Mouse (Mus musculus) midbrain, embryonic 14.5 days (tissue): ENCODE measurements around the gene Scel. TPM values are rescaled to one million over a fixed set of nuclear protein-coding genes. Genes with fewer than 3 reads are reported as not detected.

Source experiments
- ATAC-seq: fragments of 200-750 bp; cut with Nextera tagmentation; 2 replicates; pipeline ENCODE4 v1.8.0; 2017; ENCODE audit warnings: moderate number of reproducible peaks, moderate library complexity; ENCODE audit not compliant: low FRiP score, low TSS enrichment
- DNase-seq: peaks from one replicate; pipeline ENCODE4 v3.0.0-alpha.2; 2015
- H3K27ac ChIP-seq: fragments of 300-500 bp; sonication (generic); replicated peaks from 2 replicates; pipeline ENCODE4 v1.5.1; 2014; ENCODE audit warnings: mild to moderate bottlenecking, low read depth, low read length, moderate library complexity
- H3K27me3 ChIP-seq: fragments of 300-500 bp; sonication (generic); 2 replicates; pipeline ENCODE4 v1.6.1; 2014; ENCODE audit warnings: low read length, control low read depth, mixed read lengths; ENCODE audit not compliant: control insufficient read depth, insufficient read depth
- H3K36me3 ChIP-seq: fragments of 300-500 bp; sonication (generic); 2 replicates; pipeline ENCODE4 v1.6.1; 2014; ENCODE audit warnings: low read length, control low read depth; ENCODE audit not compliant: control insufficient read depth, insufficient read depth
- H3K4me1 ChIP-seq: fragments of 300-500 bp; sonication (generic); 2 replicates; pipeline ENCODE4 v1.6.1; 2014; ENCODE audit warnings: mild to moderate bottlenecking, antibody characterized with exemption, low read length, control low read depth; ENCODE audit not compliant: control insufficient read depth, insufficient read depth
- H3K4me2 ChIP-seq: fragments of 300-500 bp; sonication (generic); 2 replicates; pipeline ENCODE4 v1.6.1; 2014; ENCODE audit warnings: mild to moderate bottlenecking, low read length, moderate library complexity
- H3K4me3 ChIP-seq: fragments of 300-500 bp; sonication (generic); replicated peaks from 2 replicates; pipeline ENCODE4 v1.5.1; 2014; ENCODE audit warnings: low read depth, low read length
- H3K9ac ChIP-seq: fragments of 300-500 bp; sonication (generic); replicated peaks from 2 replicates; pipeline ENCODE4 v1.6.1; 2014; ENCODE audit warnings: mild to moderate bottlenecking, low read length, moderate library complexity
- H3K9me3 ChIP-seq: fragments of 300-500 bp; sonication (generic); 2 replicates; pipeline ENCODE4 v1.6.1; 2016; ENCODE audit warnings: low read length, control low read depth, mixed read lengths; ENCODE audit not compliant: control insufficient read depth
- WGBS: fragments of 180-500 bp; shearing (Covaris S2); extraction: QIAGEN DNeasy Blood & Tissue Kit; methylation state at CpG from one replicate; pipeline ENCODE4 v1.1.7; 2014; 5-methylcytosine and 5-hydroxymethylcytosine counted together
- polyA plus RNA-seq: library from polyadenylated mRNA; unstranded; fragments of >200 nt; fragmentation: Nextera tagmentation; extraction: Ambion mirVana; gene quantifications from 2 replicates; pipeline ENCODE4 v1.2.1, GENCODE M21; 2014

The Scel gene
- polyA plus RNA-seq, 1 experiment from 2014 or later = 0.20 TPM

DNA sequence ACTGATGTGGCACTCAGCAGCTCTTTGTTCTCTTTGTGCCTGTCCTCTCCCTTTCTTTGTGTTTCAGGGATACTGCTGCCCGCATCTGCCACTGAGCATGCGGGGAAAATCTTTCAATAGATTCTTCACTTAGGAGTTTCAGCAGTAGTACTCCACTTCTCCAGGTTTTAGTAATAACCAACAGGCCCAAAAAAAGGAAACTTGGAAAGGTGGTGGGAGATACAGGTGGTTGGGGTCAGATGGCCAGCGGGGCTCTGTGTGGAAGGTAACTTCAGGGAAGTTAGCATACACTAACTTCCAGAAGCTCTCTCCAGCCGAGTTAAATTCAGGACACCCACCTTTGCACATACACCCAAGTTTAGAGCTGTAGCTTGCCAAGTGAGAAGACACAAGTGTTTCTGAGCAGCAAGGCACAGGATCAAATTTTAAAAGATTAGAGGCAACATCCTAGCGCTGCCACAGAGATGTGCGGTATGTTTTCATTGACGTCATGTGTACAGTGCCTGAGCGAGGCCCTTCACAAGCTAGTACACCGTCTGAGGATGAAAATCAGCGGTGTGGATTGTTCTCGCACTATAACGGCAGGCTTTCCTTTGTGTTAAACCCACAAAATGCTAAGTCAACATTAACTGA, 135.6 kb downstream of the Scel start:
- Histone ChIP-seq H3K4me2 (peak overlapping the region; percentile 73), H3K27me3 (no peaks in the 10 kb centered on the region), H3K4me1 (peaks cover 41% of the 10 kb centered on the region), H3K27ac (no peak overlapping the region; the same call in 1 of the 2 replicates), H3K36me3 (no peaks in the 10 kb centered on the region), H3K9ac (no peak overlapping the region), H3K4me3 (no peak overlapping the region), H3K9me3 (no peaks in the 10 kb centered on the region)
- WGBS = 30% methylated on average over 12 of the region's 12 CpGs
- ATAC-seq (no peak), DNase-seq (peak; percentile 82)

DNA sequence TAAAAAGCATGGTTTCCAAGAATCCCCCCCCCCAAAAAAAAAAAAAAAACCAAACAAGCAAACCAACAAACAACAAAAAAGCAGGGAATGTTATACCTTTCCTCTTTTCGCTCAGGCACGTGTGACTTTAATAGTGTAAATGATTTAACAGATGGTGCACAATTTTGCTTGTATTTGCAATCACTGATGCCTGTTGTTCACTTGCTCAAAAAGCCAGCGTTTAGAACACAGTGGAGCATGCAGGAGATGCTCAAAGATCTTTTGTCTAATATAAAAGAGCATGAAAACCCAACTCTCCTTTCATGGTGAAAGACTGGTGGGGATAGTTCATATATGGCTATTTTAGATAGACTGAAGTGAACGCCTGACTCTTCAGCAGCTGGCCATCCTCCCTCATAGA, 136.2 kb downstream of the Scel start:
- DNase-seq (no peak), ATAC-seq (no peak)
- H3K9ac ChIP-seq = peak overlapping the region; percentile 99; the same call in 1 of the 2 replicates
- no peaks in the 10 kb centered on the region for H3K9me3 ChIP-seq
- H3K4me1 ChIP-seq = peaks cover 46% of the 10 kb centered on the region
- peak overlapping the region; percentile 97 for H3K4me3 ChIP-seq
- 40% methylated on average over 4 of the region's 4 CpGs for WGBS
- no peak overlapping the region for H3K27ac ChIP-seq
- H3K27me3 ChIP-seq = no peaks in the 10 kb centered on the region
- peak overlapping the region; percentile 73 for H3K4me2 ChIP-seq
- H3K36me3 ChIP-seq = no peaks in the 10 kb centered on the region

GRCm38 (mm10) chr14:103649896-103650334, 136.8 kb downstream of the Scel start, which contains the start of gene Slain1:
Gene Slain1 (plus strand): TSS chr14:103650228.
- Histone ChIP-seq H3K4me1 (peaks cover 50% of the 10 kb centered on the region), H3K36me3 (no peaks in the 10 kb centered on the region), H3K9ac (peak within 1 kb of the TSS; percentile 99), H3K27ac (peak within 1 kb of the TSS; percentile 99), H3K27me3 (no peaks in the 10 kb centered on the region), H3K9me3 (no peaks in the 10 kb centered on the region), H3K4me2 (peak within 1 kb of the TSS; percentile 73), H3K4me3 (peak within 1 kb of the TSS; percentile 97)
- ATAC-seq (peak; percentile 95), DNase-seq (peak; percentile 97)
- 0% methylated on average over 32 of the region's 32 CpGs for WGBS

DNA sequence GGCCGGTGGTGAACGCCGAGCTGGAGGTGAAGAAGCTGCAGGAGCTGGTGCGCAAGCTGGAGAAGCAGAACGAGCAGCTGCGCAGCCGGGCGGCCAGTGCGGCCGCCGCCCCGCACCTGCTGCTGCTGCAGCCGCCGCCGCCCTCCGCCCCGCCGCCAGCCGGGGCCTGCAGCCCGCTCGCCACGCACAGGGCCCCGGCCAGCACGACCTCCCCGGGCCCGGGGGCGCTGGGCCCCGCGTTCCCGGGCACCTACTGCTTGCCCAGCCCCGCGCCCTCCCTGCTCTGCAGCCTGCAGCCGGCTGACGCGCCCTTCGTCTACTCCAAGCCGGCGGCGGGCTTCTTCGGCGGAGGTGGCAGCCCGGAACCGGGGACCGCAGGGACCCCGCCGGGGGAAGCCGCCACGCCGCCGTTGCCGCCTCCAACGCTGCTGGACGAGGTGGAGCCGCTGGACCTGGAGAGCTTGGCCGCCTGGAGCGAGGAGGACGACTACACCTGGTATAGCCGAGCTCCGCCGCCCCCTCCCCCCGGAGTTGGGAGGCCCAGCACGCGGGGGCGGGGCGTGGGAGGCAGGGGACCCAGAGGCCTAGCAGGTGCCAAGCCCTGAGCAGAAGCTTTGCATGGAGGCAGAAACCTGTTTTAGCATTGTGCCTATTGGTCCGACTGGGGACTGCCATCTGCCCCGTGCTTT, 137.4 kb downstream of the Scel start:
- WGBS = under 1% methylated on average over 55 of the region's 67 CpGs

DNA sequence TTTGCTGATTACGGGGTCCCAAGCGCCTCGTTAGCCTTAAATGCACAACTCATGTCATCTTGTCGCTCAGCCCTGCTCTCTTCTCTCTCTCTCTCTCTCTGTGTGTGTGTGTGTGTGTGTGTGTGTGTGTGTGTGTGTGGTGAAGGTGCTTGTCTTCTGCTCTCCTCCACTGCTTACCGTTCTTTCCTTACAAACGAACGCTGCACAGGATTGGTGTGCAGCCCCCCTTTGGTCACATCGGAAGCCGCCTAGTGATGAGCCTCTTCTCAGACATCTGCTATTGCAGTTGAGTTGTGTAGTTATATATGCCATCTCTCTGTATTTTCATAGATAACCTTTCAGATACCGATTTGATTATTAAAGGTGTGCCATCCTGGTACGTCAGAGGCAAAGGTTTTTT, 138.0 kb downstream of the Scel start:
- H3K4me1 ChIP-seq = peaks cover 59% of the 10 kb centered on the region
- peak; percentile 73 for DNase-seq
- 3% methylated on average over 11 of the region's 11 CpGs for WGBS

More for the DNA sequence above, 137.4 kb downstream of the Scel start:
- H3K9me3 ChIP-seq = no peaks in the 10 kb centered on the region
- ATAC-seq (peak; percentile 79), DNase-seq (peak; percentile 86)
- H3K4me3 ChIP-seq = peak overlapping the region; percentile 97
- H3K36me3 ChIP-seq = no peaks in the 10 kb centered on the region
- peak overlapping the region; percentile 73 for H3K4me2 ChIP-seq
- peaks cover 53% of the 10 kb centered on the region for H3K4me1 ChIP-seq
- peak overlapping the region; percentile 99 for H3K27ac ChIP-seq
- H3K27me3 ChIP-seq = no peaks in the 10 kb centered on the region
- peak overlapping the region; percentile 99 for H3K9ac ChIP-seq

DNA sequence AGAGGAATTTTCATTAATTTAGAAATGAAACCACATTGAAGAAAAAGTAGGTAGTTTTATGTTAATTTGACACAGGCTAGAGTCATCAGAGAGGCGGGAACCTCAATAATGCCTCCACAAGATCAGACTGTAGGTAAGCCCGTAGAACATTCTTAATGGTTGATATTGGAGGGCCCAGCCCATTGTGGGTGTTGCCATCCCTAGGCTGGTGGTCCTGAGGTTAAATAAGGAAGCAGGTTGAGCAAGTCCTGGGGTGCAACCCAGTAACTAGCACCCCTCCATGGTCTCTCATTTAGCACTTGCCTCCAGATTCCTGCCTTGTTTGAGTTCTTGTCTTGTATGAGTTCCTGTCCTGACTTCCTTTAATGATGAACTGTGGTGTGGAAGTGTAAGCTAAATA, 138.4 kb downstream of the Scel start:
- H3K27me3 ChIP-seq = no peaks in the 10 kb centered on the region
- H3K36me3 ChIP-seq = no peaks in the 10 kb centered on the region
- 43% methylated on average over 2 of the region's 2 CpGs for WGBS
- H3K4me1 ChIP-seq = peaks cover 61% of the 10 kb centered on the region
- ATAC-seq (no peak), DNase-seq (no peak)
- H3K9me3 ChIP-seq = no peaks in the 10 kb centered on the region
- H3K9ac ChIP-seq = peak overlapping the region; percentile 99
- H3K4me3 ChIP-seq = peak overlapping the region; percentile 97
- H3K27ac ChIP-seq = peak overlapping the region; percentile 99; the same call in 1 of the 2 replicates
- H3K4me2 ChIP-seq = peak overlapping the region; percentile 73

More for the DNA sequence above, 138.0 kb downstream of the Scel start:
- Histone ChIP-seq H3K27ac (peak overlapping the region; percentile 99), H3K9ac (peak overlapping the region; percentile 99), H3K27me3 (no peaks in the 10 kb centered on the region), H3K4me3 (peak overlapping the region; percentile 97), H3K36me3 (no peaks in the 10 kb centered on the region), H3K9me3 (no peaks in the 10 kb centered on the region), H3K4me2 (peak overlapping the region; percentile 73)
- peak; percentile 10; the same call in 1 of the 2 replicates for ATAC-seq

GRCm38 (mm10) chr14:103652524-103652923, 139.4 kb downstream of the Scel start:
- no peak for ATAC-seq
- peak overlapping the region; percentile 97; the same call in 1 of the 2 replicates for H3K4me3 ChIP-seq

DNA sequence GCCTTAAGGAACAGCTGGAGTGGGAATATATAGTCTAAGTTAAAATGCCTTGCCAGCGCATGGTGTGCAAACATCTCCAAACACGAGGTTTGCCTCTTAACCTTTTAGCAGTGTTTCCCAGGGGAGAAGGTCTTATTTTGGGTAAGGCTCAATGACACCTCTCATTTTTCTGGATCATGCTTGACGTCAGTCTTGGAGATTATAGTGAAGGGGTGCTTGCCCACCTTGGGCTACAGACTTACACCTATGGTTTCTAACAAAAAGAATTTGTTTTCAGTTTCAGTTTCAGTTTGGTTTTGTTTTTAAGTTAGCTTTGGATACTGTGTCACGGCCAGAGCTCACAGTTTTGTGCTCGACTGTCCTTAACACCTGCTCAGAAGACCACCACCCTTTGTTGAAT, 140.7 kb downstream of the Scel start:
- Histone ChIP-seq H3K4me1 (peaks cover 55% of the 10 kb centered on the region), H3K9ac (no peak overlapping the region), H3K27ac (no peak overlapping the region), H3K36me3 (peaks cover 13% of the 10 kb centered on the region), H3K4me2 (peak overlapping the region; percentile 22; the same call in 1 of the 2 replicates), H3K9me3 (no peaks in the 10 kb centered on the region), H3K27me3 (no peaks in the 10 kb centered on the region), H3K4me3 (no peak overlapping the region)
- ATAC-seq (no peak), DNase-seq (no peak)
- 65% methylated on average over 5 of the region's 5 CpGs for WGBS

More at GRCm38 (mm10) chr14:103652524-103652923, 139.4 kb downstream of the Scel start:
- H3K27ac ChIP-seq = no peak overlapping the region
- 68% methylated on average over 5 of the region's 5 CpGs for WGBS
- DNase-seq = no peak
- H3K27me3 ChIP-seq = no peaks in the 10 kb centered on the region
- H3K4me1 ChIP-seq = peaks cover 63% of the 10 kb centered on the region
- H3K4me2 ChIP-seq = peak overlapping the region; percentile 73
- no peak overlapping the region for H3K9ac ChIP-seq
- H3K9me3 ChIP-seq = no peaks in the 10 kb centered on the region
- H3K36me3 ChIP-seq = peaks cover 1% of the 10 kb centered on the region; the same call in 1 of the 2 replicates
